24 mouse cellular contexts compared by ENCODE assay signal in the genomic region with DNA sequence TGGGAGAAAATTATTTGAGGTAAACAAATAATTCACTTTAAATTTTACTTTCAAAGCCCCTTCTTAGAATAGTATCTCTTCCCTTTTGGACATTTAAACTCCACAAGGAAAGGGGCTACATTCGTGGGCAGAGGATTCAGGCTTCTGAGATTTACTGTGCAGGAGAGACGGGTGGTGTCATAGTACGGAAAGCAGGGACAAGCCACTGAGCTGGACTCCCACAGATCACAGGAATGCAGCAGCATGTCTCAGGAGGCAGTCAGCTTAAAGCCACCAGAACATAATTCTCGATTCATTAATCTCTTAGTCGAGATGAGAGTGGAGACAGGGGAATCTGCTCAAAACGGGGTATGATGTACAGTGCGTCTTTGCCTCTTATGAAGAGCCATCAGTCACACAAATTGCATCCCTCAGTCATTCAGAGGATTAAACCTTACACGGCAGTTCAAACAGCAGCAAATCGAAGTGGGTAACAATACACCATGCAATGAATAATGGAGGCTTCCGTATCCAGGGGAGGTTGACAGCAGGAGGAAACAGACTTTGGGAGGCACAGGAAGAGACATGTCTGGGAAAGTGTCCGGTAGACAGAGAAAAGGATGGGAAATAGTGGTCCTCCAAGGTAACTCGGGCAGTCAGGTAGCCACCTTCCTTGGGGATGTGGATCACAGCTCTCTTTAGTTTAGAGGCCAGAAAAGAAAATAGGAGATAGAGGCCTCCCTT.
A peak's percentile ranks its signal among the peaks of the same experiment; 100 is the strongest.
DNase-seq lines count a peak whose midpoint lies in the region; ATAC-seq and TF ChIP-seq lines count a peak whose summit lies in the region.
"Had no signal": no experiment of that assay in that cellular context is flagged by ENCODE, and none has a peak within 500 bp of the region (broad histone marks: within the 10 kb centered on the region; RNA-seq: fewer than 3 reads in every experiment).

No protein-coding gene starts in this region.

- no peaks in the 10 kb centered on the region for H3K27me3 ChIP-seq in hindbrain, embryonic 10.5 days (ENCODE audit: insufficient read depth, poor library complexity, severe bottlenecking)
- no peaks in the 10 kb centered on the region for H3K27me3 ChIP-seq in hindbrain, postnatal 0 days (ENCODE audit: insufficient read depth, low read length)
- no peaks in the 10 kb centered on the region for H3K27me3 ChIP-seq in midbrain, embryonic 13.5 days
- no peaks in the 10 kb centered on the region for H3K27me3 ChIP-seq in midbrain, postnatal 0 days (ENCODE audit: insufficient read depth, low read length)
- no peaks in the 10 kb centered on the region for H3K27me3 ChIP-seq in hindbrain, embryonic 12.5 days
- no peaks in the 10 kb centered on the region for H3K27me3 ChIP-seq in neural tube, embryonic 15.5 days (replicated peaks)
- H3K27me3 ChIP-seq: heart, embryonic 13.5 days; liver, embryonic 13.5 days; stomach, embryonic 15.5 days had no signal

- H3K27ac ChIP-seq in hindbrain, embryonic 10.5 days, result peak overlapping the region; percentile 16; the same call in 1 of the 2 replicates
- no peak overlapping the region for H3K27ac ChIP-seq in hindbrain, postnatal 0 days
- H3K27ac ChIP-seq in midbrain, embryonic 13.5 days, result no peak overlapping the region
- no peak overlapping the region for H3K27ac ChIP-seq in midbrain, postnatal 0 days (ENCODE audit: low read depth, low read length)
- peak overlapping the region; percentile 40 for H3K27ac ChIP-seq in hindbrain, embryonic 12.5 days
- 0 out of 2 replicates have a peak overlapping the region, but pooled peaks have one; percentile 20 for H3K27ac ChIP-seq in neural tube, embryonic 15.5 days (replicated peaks)
- H3K27ac ChIP-seq: forebrain, embryonic 10.5 days; heart, adult 2 months; heart, embryonic 13.5 days; left cerebral cortex, adult 2 months; liver, embryonic 13.5 days; stomach, embryonic 15.5 days had no signal

- TF ChIP-seq CTCF in hindbrain, postnatal 0 days (IDR thresholded peaks at IDR 0.05; ENCODE audit: low read depth), result no peak
- no peak for TF ChIP-seq CTCF in midbrain, postnatal 0 days (IDR thresholded peaks at IDR 0.05)

- no peak for ATAC-seq in hindbrain, postnatal 0 days
- ATAC-seq in midbrain, embryonic 13.5 days, result no peak
- no peak for ATAC-seq in midbrain, postnatal 0 days (ENCODE audit: low FRiP score)
- no peak for ATAC-seq in hindbrain, embryonic 12.5 days (ENCODE audit: low FRiP score)
- no peak for ATAC-seq in neural tube, embryonic 15.5 days (ENCODE audit: low FRiP score)
- ATAC-seq: activated CD4-positive, CD25-positive, alpha-beta regulatory T cell, adult 4 months; forebrain, postnatal 0 days; intestine, postnatal 0 days had no signal

- H3K9me3 ChIP-seq in hindbrain, embryonic 10.5 days, result no peaks in the 10 kb centered on the region
- H3K9me3 ChIP-seq in hindbrain, postnatal 0 days (ENCODE audit: low read length), result no peaks in the 10 kb centered on the region
- H3K9me3 ChIP-seq in midbrain, embryonic 13.5 days, result no peaks in the 10 kb centered on the region
- no peaks in the 10 kb centered on the region for H3K9me3 ChIP-seq in midbrain, postnatal 0 days (ENCODE audit: low read length)
- no peaks in the 10 kb centered on the region for H3K9me3 ChIP-seq in hindbrain, embryonic 12.5 days (replicated peaks)
- no peaks in the 10 kb centered on the region for H3K9me3 ChIP-seq in neural tube, embryonic 15.5 days (replicated peaks)
- H3K9me3 ChIP-seq: forebrain, embryonic 10.5 days; heart, embryonic 13.5 days; liver, embryonic 13.5 days; stomach, embryonic 15.5 days had no signal

- 55% methylated on average over 12 of the region's 12 CpGs for whole genome bisulfite sequencing in hindbrain, embryonic 10.5 days
- 29% methylated on average over 12 of the region's 12 CpGs for WGBS in hindbrain, postnatal 0 days
- WGBS in midbrain, embryonic 13.5 days, result 17% methylated on average over 12 of the region's 12 CpGs
- WGBS in midbrain, postnatal 0 days, result 17% methylated on average over 12 of the region's 12 CpGs
- 43% methylated on average over 12 of the region's 12 CpGs for WGBS in hindbrain, embryonic 12.5 days
- WGBS in neural tube, embryonic 15.5 days, result 32% methylated on average over 12 of the region's 12 CpGs

- H3K4me2 ChIP-seq in hindbrain, postnatal 0 days (ENCODE audit: low read depth, low read length), result no peak overlapping the region
- H3K4me2 ChIP-seq in midbrain, embryonic 13.5 days (replicated peaks), result peak overlapping the region; percentile 11; the same call in 1 of the 2 replicates
- no peak overlapping the region for H3K4me2 ChIP-seq in midbrain, postnatal 0 days (ENCODE audit: low read depth, low read length, poor library complexity, severe bottlenecking)
- H3K4me2 ChIP-seq in hindbrain, embryonic 12.5 days (replicated peaks), result no peak overlapping the region
- H3K4me2 ChIP-seq in neural tube, embryonic 15.5 days, result no peak overlapping the region
- H3K4me2 ChIP-seq: heart, embryonic 13.5 days; liver, embryonic 13.5 days; stomach, embryonic 15.5 days had no signal

- no peak overlapping the region for H3K4me3 ChIP-seq in hindbrain, embryonic 10.5 days
- H3K4me3 ChIP-seq in hindbrain, postnatal 0 days (ENCODE audit: low read length), result no peak overlapping the region
- H3K4me3 ChIP-seq in midbrain, embryonic 13.5 days (replicated peaks), result no peak overlapping the region
- H3K4me3 ChIP-seq in midbrain, postnatal 0 days (ENCODE audit: low read depth, low read length), result no peak overlapping the region
- H3K4me3 ChIP-seq in hindbrain, embryonic 12.5 days, result no peak overlapping the region
- no peak overlapping the region for H3K4me3 ChIP-seq in neural tube, embryonic 15.5 days (replicated peaks)
- H3K4me3 ChIP-seq: forebrain, embryonic 10.5 days; heart, adult 2 months; heart, embryonic 13.5 days; left cerebral cortex, adult 2 months; liver, embryonic 13.5 days; stomach, embryonic 15.5 days had no signal

- no peak for DNase-seq in hindbrain, embryonic 10.5 days (ENCODE audit: low spot score)
- DNase-seq in hindbrain, postnatal 0 days (ENCODE audit: low spot score), result no peak
- DNase-seq in midbrain, postnatal 0 days (ENCODE audit: low spot score), result no peak
- no peak for DNase-seq in left cerebral cortex, adult 11 months (ENCODE audit: low spot score)
- DNase-seq: adrenal gland, postnatal 25 days; cerebellum, adult 9-10 months; forebrain, postnatal 0 days; gastrocnemius, postnatal 25 days; heart, adult 2 months; heart, postnatal 14 days; liver, embryonic 13.5 days; lung, adult 2 months; lung, postnatal 14 days; right cerebral cortex, adult 18-20 months; thymus, postnatal 36 days had no signal

- no peak overlapping the region for H3K9ac ChIP-seq in hindbrain, postnatal 0 days (replicated peaks; ENCODE audit: low read length)
- H3K9ac ChIP-seq in midbrain, embryonic 13.5 days (replicated peaks), result no peak overlapping the region
- no peak overlapping the region for H3K9ac ChIP-seq in midbrain, postnatal 0 days (replicated peaks; ENCODE audit: low read length, poor library complexity, severe bottlenecking)
- H3K9ac ChIP-seq in hindbrain, embryonic 12.5 days, result no peak overlapping the region
- H3K9ac ChIP-seq in neural tube, embryonic 15.5 days (replicated peaks), result no peak overlapping the region
- H3K9ac ChIP-seq: forebrain, postnatal 0 days; heart, embryonic 13.5 days; liver, embryonic 13.5 days; stomach, embryonic 15.5 days had no signal

- H3K36me3 ChIP-seq in hindbrain, embryonic 10.5 days, result no peaks in the 10 kb centered on the region
- H3K36me3 ChIP-seq in hindbrain, postnatal 0 days (ENCODE audit: insufficient read depth, low read length), result no peaks in the 10 kb centered on the region
- H3K36me3 ChIP-seq in midbrain, embryonic 13.5 days, result no peaks in the 10 kb centered on the region
- no peaks in the 10 kb centered on the region for H3K36me3 ChIP-seq in midbrain, postnatal 0 days (ENCODE audit: insufficient read depth, low read length)
- H3K36me3 ChIP-seq in hindbrain, embryonic 12.5 days, result no peaks in the 10 kb centered on the region
- no peaks in the 10 kb centered on the region for H3K36me3 ChIP-seq in neural tube, embryonic 15.5 days
- H3K36me3 ChIP-seq: forebrain, embryonic 10.5 days; heart, embryonic 13.5 days; liver, embryonic 13.5 days; stomach, embryonic 15.5 days had no signal

- peaks cover 18% of the 10 kb centered on the region for H3K4me1 ChIP-seq in hindbrain, embryonic 10.5 days (replicated peaks)
- H3K4me1 ChIP-seq in hindbrain, postnatal 0 days (ENCODE audit: insufficient read depth, low read length), result peaks cover 7% of the 10 kb centered on the region
- peaks cover 10% of the 10 kb centered on the region for H3K4me1 ChIP-seq in midbrain, embryonic 13.5 days (replicated peaks)
- no peaks in the 10 kb centered on the region for H3K4me1 ChIP-seq in midbrain, postnatal 0 days (ENCODE audit: insufficient read depth, low read length)
- H3K4me1 ChIP-seq in hindbrain, embryonic 12.5 days, result peaks cover 14% of the 10 kb centered on the region
- peaks cover 15% of the 10 kb centered on the region for H3K4me1 ChIP-seq in neural tube, embryonic 15.5 days
- H3K4me1 ChIP-seq: heart, embryonic 13.5 days; liver, embryonic 13.5 days; stomach, embryonic 15.5 days had no signal

Comparison
In these comparisons a context has a peak if more than half of its experiments do, and no peak if none do; other contexts are left out.
1. H3K27ac ChIP-seq: peak in hindbrain, embryonic 10.5 days (single experiment), hindbrain, embryonic 12.5 days (single experiment) and neural tube, embryonic 15.5 days (single experiment); none in hindbrain, postnatal 0 days (single experiment), midbrain, embryonic 13.5 days (single experiment) and midbrain, postnatal 0 days (single experiment).